Mouse (Mus musculus) liver, postnatal 0 days (tissue): ENCODE data around the gene Ccdc3. TPM values are rescaled to one million over a fixed set of nuclear protein-coding genes. Genes with fewer than 3 reads are reported as not detected.
A peak's percentile ranks its signal among the peaks of the same experiment; 100 is the strongest.

Experiments
- ATAC-seq: fragments of 200-750 bp; cut with Nextera tagmentation; 2 replicates; pipeline ENCODE4 v1.8.0; 2017; ENCODE audit warnings: mild to moderate bottlenecking, moderate library complexity
- DNase-seq: peaks from one replicate; pipeline ENCODE4 v3.0.0-alpha.2; 2016
- H3K27ac ChIP-seq: fragments of 300-500 bp; sonication (generic); 2 replicates; pipeline ENCODE4 v1.5.1; 2014; ENCODE audit warnings: antibody characterized with exemption, moderate library complexity, mild to moderate bottlenecking, low read depth
- H3K27me3 ChIP-seq: fragments of 300-500 bp; sonication (generic); 2 replicates; pipeline ENCODE4 v1.6.1; 2014; ENCODE audit warnings: low read length, control low read depth, mixed read lengths; ENCODE audit not compliant: insufficient read depth
- H3K36me3 ChIP-seq: fragments of 300-500 bp; sonication (generic); replicated peaks from 2 replicates; pipeline ENCODE4 v1.6.1; 2014; ENCODE audit warnings: mild to moderate bottlenecking, control low read depth, low read length, moderate library complexity, mixed read lengths; ENCODE audit not compliant: insufficient read depth
- H3K4me1 ChIP-seq: fragments of 300-500 bp; sonication (generic); 2 replicates; pipeline ENCODE4 v1.6.1; 2014; ENCODE audit warnings: antibody characterized with exemption, mild to moderate bottlenecking, control low read depth; ENCODE audit not compliant: insufficient read depth
- H3K4me2 ChIP-seq: fragments of 300-500 bp; sonication (generic); 2 replicates; pipeline ENCODE4 v1.6.1; 2014; ENCODE audit warnings: low read depth, mild to moderate bottlenecking, low read length, moderate library complexity, mixed read lengths
- H3K4me3 ChIP-seq: fragments of 300-500 bp; sonication (generic); 2 replicates; pipeline ENCODE4 v1.5.1; 2014; ENCODE audit warnings: low read depth, low read length
- H3K9ac ChIP-seq: fragments of 300-500 bp; sonication (generic); replicated peaks from 2 replicates; pipeline ENCODE4 v1.6.1; 2014; ENCODE audit warnings: mild to moderate bottlenecking, moderate library complexity
- H3K9me3 ChIP-seq: fragments of 300-500 bp; sonication (generic); 2 replicates; pipeline ENCODE4 v1.6.1; 2016; ENCODE audit warnings: mild to moderate bottlenecking, control low read depth, low read length, mixed read lengths
- CTCF ChIP-seq: sonication (generic); IDR thresholded peaks from 2 replicates; pipeline ENCODE4 v1.5.1; 2016; ENCODE audit warnings: antibody characterized with exemption, low read depth
- EP300 ChIP-seq: IDR thresholded peaks from 2 replicates; pipeline ENCODE4 v1.6.1; 2016; ENCODE audit warnings: antibody characterized with exemption, low read depth, mild to moderate bottlenecking
- WGBS: fragments of 180-500 bp; shearing (Covaris S2); extraction: QIAGEN DNeasy Blood & Tissue Kit; methylation state at CpG from one replicate; pipeline ENCODE4 v1.1.7; 2014; ENCODE audit not compliant: insufficient replicate concordance; 5-methylcytosine and 5-hydroxymethylcytosine counted together
- polyA plus RNA-seq: library from polyadenylated mRNA; unstranded; fragments of >200 nt; fragmentation: Nextera tagmentation; extraction: Ambion mirVana; gene quantifications from 2 replicates; pipeline ENCODE4 v1.2.1, GENCODE M21; 2015

The Ccdc3 gene
- polyA plus RNA-seq, 1 experiment from 2014 or later, result 2.6 TPM

DNA sequence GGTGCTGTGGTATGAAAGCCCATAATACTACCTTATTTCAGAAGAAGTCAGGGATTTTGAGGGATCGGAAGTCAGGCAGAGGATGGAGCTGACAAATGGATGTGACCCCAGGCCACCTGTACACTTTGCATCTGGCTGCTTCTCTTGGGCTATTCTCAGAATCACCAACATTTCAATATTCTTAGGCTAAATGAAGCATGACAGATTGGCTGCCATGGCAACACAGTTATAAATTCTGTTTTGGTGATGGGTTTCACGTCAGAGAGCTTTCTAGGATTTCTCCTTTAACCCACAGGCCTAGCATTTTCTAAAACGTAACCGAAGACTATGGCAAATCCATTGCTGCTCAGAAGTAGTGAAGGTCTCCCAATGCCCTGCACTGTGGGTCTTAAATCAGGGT, 59.9 kb downstream of the Ccdc3 start:
- Histone ChIP-seq H3K27ac (no peak overlapping the region), H3K4me1 (no peaks in the 10 kb centered on the region), H3K27me3 (no peaks in the 10 kb centered on the region), H3K36me3 (no peaks in the 10 kb centered on the region), H3K4me3 (no peak overlapping the region), H3K4me2 (no peak overlapping the region), H3K9ac (no peak overlapping the region), H3K9me3 (no peaks in the 10 kb centered on the region)
- TF ChIP-seq CTCF (no peak), EP300 (no peak)
- DNase-seq, result no peak
- WGBS, result 81% methylated on average over 4 of the region's 4 CpGs
- no peak for ATAC-seq

DNA sequence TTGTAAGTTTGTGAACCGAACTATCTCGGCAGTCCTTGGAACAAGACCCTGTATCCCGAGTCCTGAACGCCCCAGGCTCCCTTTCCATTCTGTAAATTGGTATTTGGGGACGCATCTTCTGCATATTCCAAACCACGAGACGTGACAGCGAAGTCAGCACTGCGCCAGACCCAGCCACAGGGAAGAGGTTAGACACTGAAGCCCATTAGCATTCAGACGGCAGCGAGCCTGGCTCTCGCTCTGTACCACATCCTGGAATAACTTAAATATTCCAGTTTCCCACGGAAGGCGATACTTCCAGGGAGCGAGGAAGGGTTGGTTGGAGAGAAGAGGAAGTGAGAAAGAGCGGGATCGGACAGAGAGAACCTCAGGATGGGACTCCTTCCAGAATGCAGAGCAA, 61.7 kb downstream of the Ccdc3 start:
- H3K9ac ChIP-seq, result no peak overlapping the region
- 76% methylated on average over 17 of the region's 17 CpGs for WGBS
- H3K27me3 ChIP-seq, result no peaks in the 10 kb centered on the region
- no peak for ATAC-seq
- no peak overlapping the region for H3K27ac ChIP-seq
- H3K9me3 ChIP-seq, result no peaks in the 10 kb centered on the region
- H3K4me1 ChIP-seq, result no peaks in the 10 kb centered on the region
- TF ChIP-seq CTCF, result no peak
- TF ChIP-seq EP300, result no peak
- no peaks in the 10 kb centered on the region for H3K36me3 ChIP-seq
- H3K4me3 ChIP-seq, result no peak overlapping the region
- no peak for DNase-seq
- H3K4me2 ChIP-seq, result no peak overlapping the region

DNA sequence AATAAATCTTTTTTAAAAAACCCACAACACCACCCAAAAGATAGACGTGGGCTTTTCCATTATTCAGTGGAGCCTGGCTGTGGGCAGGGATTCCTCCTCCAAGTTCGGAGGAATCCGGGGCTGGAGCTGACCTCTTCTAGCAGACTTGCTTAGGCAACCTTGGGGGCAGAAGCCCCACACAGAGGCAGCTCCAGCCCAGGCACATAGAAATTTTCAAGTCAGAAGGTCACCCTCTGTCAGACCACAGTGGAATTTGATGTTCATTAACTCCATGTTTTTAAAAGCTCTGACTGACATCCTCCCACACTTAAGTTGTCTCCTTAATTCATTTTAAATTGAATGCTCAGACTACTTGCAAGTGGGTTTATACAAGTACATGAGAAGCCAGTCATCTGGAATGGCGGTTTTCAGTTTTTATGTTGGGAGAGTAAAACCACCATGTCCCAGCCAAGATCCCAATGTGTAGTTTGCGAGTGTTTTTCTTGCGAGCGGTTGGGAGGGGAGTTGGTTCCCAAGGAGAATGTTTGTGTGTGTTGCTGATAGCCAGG, 63.3 kb downstream of the Ccdc3 start:
- Histone ChIP-seq H3K36me3 (no peaks in the 10 kb centered on the region), H3K4me3 (no peak overlapping the region), H3K27me3 (no peaks in the 10 kb centered on the region), H3K4me2 (no peak overlapping the region), H3K9me3 (no peaks in the 10 kb centered on the region), H3K4me1 (no peaks in the 10 kb centered on the region), H3K9ac (no peak overlapping the region), H3K27ac (0 out of 2 replicates have a peak overlapping the region, but pooled peaks have one; percentile 1)
- ATAC-seq (no peak), DNase-seq (no peak)
- 69% methylated on average over 7 of the region's 7 CpGs for WGBS
- TF ChIP-seq CTCF (no peak), EP300 (no peak)

GRCm38 (mm10) chr2:5203146-5203545, 65.6 kb downstream of the Ccdc3 start:
- no peak overlapping the region for H3K9ac ChIP-seq
- H3K27me3 ChIP-seq, result no peaks in the 10 kb centered on the region
- no peak overlapping the region for H3K4me3 ChIP-seq
- DNase-seq (no peak), ATAC-seq (no peak)
- 68% methylated on average over 1 of the region's 1 CpGs for WGBS
- H3K36me3 ChIP-seq, result no peaks in the 10 kb centered on the region
- H3K4me1 ChIP-seq, result no peaks in the 10 kb centered on the region
- no peaks in the 10 kb centered on the region for H3K9me3 ChIP-seq
- TF ChIP-seq CTCF, result no peak
- no peak for TF ChIP-seq EP300
- H3K4me2 ChIP-seq, result no peak overlapping the region
- H3K27ac ChIP-seq, result no peak overlapping the region

DNA sequence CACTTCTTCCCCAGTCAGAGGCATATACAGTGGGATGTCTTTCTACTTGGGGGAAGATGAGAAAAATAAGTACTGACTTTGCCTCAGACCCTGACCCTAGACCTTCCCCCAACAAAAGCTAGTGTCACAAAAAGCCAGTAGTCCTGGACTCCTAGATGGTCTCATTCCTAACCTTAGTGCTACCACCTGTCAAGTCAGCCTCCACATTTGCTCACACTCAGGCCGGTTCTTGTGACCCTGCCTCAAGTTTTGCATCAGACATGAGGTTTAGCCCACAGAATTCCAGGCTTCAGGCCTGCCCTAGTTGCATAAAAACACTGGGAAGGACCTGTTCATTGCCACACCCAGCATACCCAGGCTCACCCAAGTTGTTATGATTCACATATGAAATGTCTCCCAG, 67.4 kb downstream of the Ccdc3 start:
- H3K27me3 ChIP-seq, result no peaks in the 10 kb centered on the region
- TF ChIP-seq EP300 (no peak), CTCF (no peak)
- ATAC-seq (no peak), DNase-seq (no peak)
- no peak overlapping the region for H3K27ac ChIP-seq
- H3K9me3 ChIP-seq, result no peaks in the 10 kb centered on the region
- H3K9ac ChIP-seq, result no peak overlapping the region
- H3K4me3 ChIP-seq, result no peak overlapping the region
- no peaks in the 10 kb centered on the region for H3K36me3 ChIP-seq
- H3K4me2 ChIP-seq, result no peak overlapping the region
- 54% methylated on average over 1 of the region's 1 CpGs for WGBS
- no peaks in the 10 kb centered on the region for H3K4me1 ChIP-seq

DNA sequence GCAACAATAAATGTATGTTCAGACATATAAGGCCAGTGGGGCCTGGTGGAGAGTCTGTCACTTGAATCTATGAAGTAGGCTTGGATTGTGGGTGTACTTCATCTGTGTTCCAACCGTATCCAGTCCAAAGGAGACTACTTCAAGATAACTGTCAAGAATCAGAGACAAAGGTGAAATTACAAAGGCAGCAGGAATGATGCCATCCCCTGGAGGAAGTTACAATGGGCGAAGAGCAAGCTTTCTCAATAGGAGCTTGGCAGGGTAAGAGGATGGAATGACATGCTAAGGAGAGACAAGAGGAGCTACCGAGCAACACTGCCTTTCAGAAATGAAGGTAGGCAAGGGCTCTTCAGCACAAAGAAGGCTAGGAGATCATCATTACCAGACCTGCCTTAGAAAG, 69.1 kb downstream of the Ccdc3 start:
- WGBS, result 69% methylated on average over 3 of the region's 3 CpGs
- H3K36me3 ChIP-seq, result no peaks in the 10 kb centered on the region

DNA sequence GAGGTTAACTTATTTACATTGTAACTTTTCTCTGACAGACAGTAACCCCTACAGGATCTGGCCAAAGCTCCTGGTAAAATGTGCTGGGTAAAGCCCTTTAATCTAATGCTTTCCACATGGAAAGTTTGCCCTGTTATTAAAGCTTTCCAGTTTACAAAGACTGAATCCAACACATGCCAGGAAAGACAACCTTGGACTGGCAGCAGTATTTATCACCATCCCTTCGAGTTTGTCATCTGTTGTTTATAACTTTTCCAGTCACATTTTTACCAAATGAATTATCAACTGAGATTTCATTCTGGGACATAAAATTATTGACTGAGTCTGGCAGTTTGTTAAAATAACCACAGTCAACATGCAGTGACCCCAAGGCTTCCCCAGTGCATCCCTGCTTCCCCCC, 77.0 kb downstream of the Ccdc3 start:
- Histone ChIP-seq H3K27ac (no peak overlapping the region), H3K9ac (no peak overlapping the region), H3K4me2 (no peak overlapping the region), H3K9me3 (no peaks in the 10 kb centered on the region), H3K27me3 (no peaks in the 10 kb centered on the region), H3K4me3 (no peak overlapping the region), H3K36me3 (no peaks in the 10 kb centered on the region), H3K4me1 (peaks cover 6% of the 10 kb centered on the region; the same call in 1 of the 2 replicates)
- 51% methylated on average over 1 of the region's 1 CpGs for WGBS
- TF ChIP-seq EP300 (no peak), CTCF (no peak)
- ATAC-seq (no peak), DNase-seq (no peak)

More for the DNA sequence above, 69.1 kb downstream of the Ccdc3 start:
- no peaks in the 10 kb centered on the region for H3K4me1 ChIP-seq
- no peak overlapping the region for H3K4me2 ChIP-seq
- DNase-seq (no peak), ATAC-seq (no peak)
- H3K27me3 ChIP-seq, result no peaks in the 10 kb centered on the region
- no peak overlapping the region for H3K9ac ChIP-seq
- TF ChIP-seq EP300 (no peak), CTCF (no peak)
- H3K4me3 ChIP-seq, result no peak overlapping the region
- H3K27ac ChIP-seq, result no peak overlapping the region
- no peaks in the 10 kb centered on the region for H3K9me3 ChIP-seq
